Mouse (Mus musculus) liver, embryonic 14.5 days (tissue): ENCODE measurements around the gene Fam185a. TPM values are rescaled to one million over a fixed set of nuclear protein-coding genes. Genes with fewer than 3 reads are reported as not detected.
A peak's percentile ranks its signal among the peaks of the same experiment; 100 is the strongest.

ENCODE experiments used
- ATAC-seq: fragments of 200-750 bp; cut with Nextera tagmentation; 2 replicates; pipeline ENCODE4 v1.8.0; 2017; ENCODE audit warnings: moderate number of reproducible peaks, mild to moderate bottlenecking, moderate library complexity; ENCODE audit not compliant: insufficient read depth
- DNase-seq, 3 experiments: peaks; one replicate each; pipeline ENCODE4 v3.0.0-alpha.2; 2012 to 2013; ENCODE audit warnings: low read depth in 3 of 3, low spot score in 3 of 3
- H3K27ac ChIP-seq: fragments of 300-500 bp; sonication (generic); 2 replicates; pipeline ENCODE4 v1.5.1; 2014; ENCODE audit warnings: moderate library complexity, mild to moderate bottlenecking, control low read depth, inconsistent platforms
- H3K27me3 ChIP-seq: fragments of 300-500 bp; sonication (generic); 2 replicates; pipeline ENCODE4 v1.6.1; 2014; ENCODE audit warnings: mild to moderate bottlenecking, low read length, moderate library complexity; ENCODE audit not compliant: control insufficient read depth, insufficient read depth
- H3K36me3 ChIP-seq: fragments of 300-500 bp; sonication (generic); replicated peaks from 2 replicates; pipeline ENCODE4 v1.6.1; 2014; ENCODE audit warnings: low read depth; ENCODE audit not compliant: control insufficient read depth, insufficient read depth
- H3K4me1 ChIP-seq, 2 experiments: fragments of 200-500 bp in 1 of 2; fragments of 300-500 bp in 1 of 2; sonication (generic) in 1 of 2; replicated peaks; 2 replicates each; pipeline ENCODE4 v1.6.1; 2012 to 2014; ENCODE audit warnings: antibody characterized with exemption in 1 of 2, inconsistent platforms in 1 of 2, low read length in 1 of 2; ENCODE audit not compliant: control insufficient read depth in 2 of 2, insufficient read depth in 2 of 2
- H3K4me2 ChIP-seq: fragments of 300-500 bp; sonication (generic); 2 replicates; pipeline ENCODE4 v1.6.1; 2014; ENCODE audit warnings: low read depth, mild to moderate bottlenecking, control low read depth, moderate library complexity
- H3K4me3 ChIP-seq, 2 experiments: fragments of 200-500 bp in 1 of 2; fragments of 300-500 bp in 1 of 2; sonication (generic) in 1 of 2; 2 replicates each; pipeline ENCODE4 v1.5.1; 2012 to 2014; ENCODE audit warnings: low read depth in 2 of 2, low read length in 2 of 2, mild to moderate bottlenecking in 2 of 2, control low read depth in 1 of 2, inconsistent platforms in 1 of 2, moderate library complexity in 1 of 2; ENCODE audit not compliant: insufficient read depth in 1 of 2
- H3K9ac ChIP-seq: fragments of 300-500 bp; sonication (generic); replicated peaks from 2 replicates; pipeline ENCODE4 v1.6.1; 2014; ENCODE audit warnings: mild to moderate bottlenecking, control low read depth, moderate library complexity
- H3K9me3 ChIP-seq: fragments of 300-500 bp; sonication (generic); 2 replicates; pipeline ENCODE4 v1.6.1; 2016; ENCODE audit warnings: low read length, mixed read lengths; ENCODE audit not compliant: control insufficient read depth
- CTCF ChIP-seq: IDR thresholded peaks from 2 replicates; pipeline ENCODE4 v1.5.1; 2016; ENCODE audit warnings: antibody characterized with exemption, low read depth, control low read depth
- EP300 ChIP-seq: IDR thresholded peaks from 2 replicates; pipeline ENCODE4 v1.6.1; 2016; ENCODE audit warnings: antibody characterized with exemption, low read depth
- WGBS: fragments of 180-500 bp; shearing (Covaris S2); extraction: QIAGEN DNeasy Blood & Tissue Kit; methylation state at CpG from one replicate; pipeline ENCODE4 v1.1.7; 2014; ENCODE audit not compliant: insufficient replicate concordance; 5-methylcytosine and 5-hydroxymethylcytosine counted together
- polyA plus RNA-seq, 2 experiments: library from polyadenylated mRNA; depleted of rRNA in 1 of 2; stranded (reverse) in 1 of 2; unstranded in 1 of 2; fragments of >200 nt; fragmentation: Nextera tagmentation in 1 of 2; extraction: Ambion mirVana in 1 of 2; gene quantifications; 2 replicates each; pipeline versions ENCODE4 v1.2.1 to v1.2.3; 2012 to 2014

The Fam185a gene
- polyA plus RNA-seq (2012; rRNA removed) (1.5 and 1.8 TPM in 2 replicates), polyA plus RNA-seq (2014; fragmentation: Nextera tagmentation; extraction: Ambion mirVana) (2.8 and 3.1 TPM in 2 replicates)

GRCm38 (mm10) chr5:21424614-21425602, at the start of gene Fam185a, which contains the start of gene Ccdc146:
Gene Fam185a (plus strand): TSS chr5:21424958.
Gene Ccdc146 (minus strand): TSS chr5:21424677.
- no peaks in the 10 kb centered on the region for H3K27me3 ChIP-seq
- under 1% methylated on average over 67 of the region's 68 CpGs for WGBS
- DNase-seq (peak; percentile 94 to 95 (median 94)), ATAC-seq (peak; percentile 99)
- H3K9me3 ChIP-seq: no peaks in the 10 kb centered on the region
- peaks cover 6 to 9% of the 10 kb centered on the region in 2 experiments for H3K4me1 ChIP-seq
- peak within 1 kb of the TSS; percentile 97 for H3K4me2 ChIP-seq
- H3K9ac ChIP-seq: peak within 1 kb of the TSS; percentile 75
- H3K4me3 ChIP-seq: peak within 1 kb of the TSS; percentile 85 to 92
- no peaks in the 10 kb centered on the region for H3K36me3 ChIP-seq
- peak within 1 kb of the TSS; percentile 13; the same call in 1 of the 2 replicates for H3K27ac ChIP-seq
- TF ChIP-seq CTCF: no peak
- TF ChIP-seq EP300: no peak

GRCm38 (mm10) chr5:21376935-21377334, 47.8 kb upstream of the Fam185a start:
- H3K4me1 ChIP-seq: no peaks in the 10 kb centered on the region
- H3K9ac ChIP-seq: no peak overlapping the region
- no peak overlapping the region for H3K27ac ChIP-seq
- no peaks in the 10 kb centered on the region for H3K36me3 ChIP-seq
- H3K27me3 ChIP-seq: no peaks in the 10 kb centered on the region; the same call in 1 of the 2 replicates
- no peak overlapping the region for H3K4me2 ChIP-seq
- DNase-seq (no peak), ATAC-seq (no peak)
- no peak overlapping the region for H3K4me3 ChIP-seq
- no peaks in the 10 kb centered on the region for H3K9me3 ChIP-seq
- 74% methylated on average over 4 of the region's 4 CpGs for WGBS
- TF ChIP-seq CTCF (no peak), EP300 (no peak)

GRCm38 (mm10) chr5:21378397-21378796, 46.4 kb upstream of the Fam185a start:
- Histone ChIP-seq H3K27ac (no peak overlapping the region), H3K27me3 (no peaks in the 10 kb centered on the region), H3K4me2 (no peak overlapping the region), H3K4me1 (peaks cover 0 to 1% of the 10 kb centered on the region in 2 experiments; a peak in 2 of 4 replicates), H3K9ac (no peak overlapping the region), H3K36me3 (no peaks in the 10 kb centered on the region), H3K4me3 (no peak overlapping the region), H3K9me3 (no peaks in the 10 kb centered on the region)
- TF ChIP-seq EP300 (no peak), CTCF (no peak)
- WGBS: 40% methylated on average over 2 of the region's 2 CpGs
- DNase-seq (no peak), ATAC-seq (no peak)

- H3K4me2 ChIP-seq: no peak overlapping the region
- TF ChIP-seq EP300 (no peak), CTCF (no peak)
- no peaks in the 10 kb centered on the region for H3K9me3 ChIP-seq
- ATAC-seq: no peak
- H3K9ac ChIP-seq: no peak overlapping the region
- H3K27ac ChIP-seq: no peak overlapping the region
- no peaks in the 10 kb centered on the region for H3K27me3 ChIP-seq
- peaks cover 0 to 13% of the 10 kb centered on the region in 2 experiments; a peak in 2 of 4 replicates for H3K4me1 ChIP-seq
- H3K4me3 ChIP-seq: no peak overlapping the region
- no peaks in the 10 kb centered on the region for H3K36me3 ChIP-seq
- DNase-seq: no peak
- 55% methylated on average over 6 of the region's 6 CpGs for WGBS
Measured at GRCm38 (mm10) chr5:21381986-21382385, 42.8 kb upstream of the Fam185a start.

GRCm38 (mm10) chr5:21382678-21383077, 42.1 kb upstream of the Fam185a start:
- 50% methylated on average over 6 of the region's 6 CpGs for WGBS
- Histone ChIP-seq H3K4me3 (no peak overlapping the region), H3K36me3 (no peaks in the 10 kb centered on the region), H3K9me3 (no peaks in the 10 kb centered on the region), H3K4me2 (no peak overlapping the region), H3K4me1 (peaks cover 0 to 13% of the 10 kb centered on the region in 2 experiments; a peak in 2 of 4 replicates), H3K27me3 (no peaks in the 10 kb centered on the region), H3K27ac (no peak overlapping the region), H3K9ac (no peak overlapping the region)
- DNase-seq: no peak
- ATAC-seq: no peak
- TF ChIP-seq CTCF: no peak
- TF ChIP-seq EP300: no peak
